Mouse (Mus musculus) embryonic facial prominence, embryonic 12.5 days (tissue): ENCODE data around the gene Maged2. TPM values are rescaled to one million over a fixed set of nuclear protein-coding genes. Genes with fewer than 3 reads are reported as not detected.

Source experiments
- polyA plus RNA-seq: library from polyadenylated mRNA; unstranded; fragments of >200 nt; fragmentation: Nextera tagmentation; extraction: Ambion mirVana; gene quantifications from 2 replicates; pipeline ENCODE4 v1.2.1, GENCODE M21; 2016

Gene Maged2
- polyA plus RNA-seq, 1 experiment from 2014 or later = 607 TPM

Other genes starting within 250 kb of the Maged2 start
- 7.3 and 7.9 TPM in 2 replicates for gene Pfkfb1, start 226.1 kb downstream of the Maged2 start, polyA plus RNA-seq
- gene Apex2, start 224.5 kb downstream of the Maged2 start, polyA plus RNA-seq = 28.5 and 30.0 TPM in 2 replicates
- 45.2 and 46.3 TPM in 2 replicates for gene Tro, start 156.8 kb downstream of the Maged2 start, polyA plus RNA-seq
- gene Gnl3l, start 203.0 kb upstream of the Maged2 start, polyA plus RNA-seq = 32.7 and 34.0 TPM in 2 replicates
- 18.9 and 20.1 TPM in 2 replicates for gene Fgd1, start 231.8 kb upstream of the Maged2 start, polyA plus RNA-seq